Mouse (Mus musculus) forelimb bud, embryonic 11.5 days (tissue): Measurements from ENCODE around the gene Lrriq4.

Experiments
- DNase-seq: peaks from one replicate; pipeline ENCODE4 v3.0.0-alpha.2; 2012; ENCODE audit warnings: low read depth, low spot score

Gene Lrriq4

GRCm38 (mm10) chr3:30644207-30644606 lies at the start of gene Lrriq4:
Lrriq4 (plus strand) TSS chr3:30644507.
- DNase-seq: no peak

GRCm38 (mm10) chr3:30595111-30595832 lies 49.0 kb upstream of the Lrriq4 start:
- DNase-seq: peak; percentile 47

- DNase-seq: no peak
These were observed 47.0 kb upstream of the Lrriq4 start for GRCm38 (mm10) chr3:30597271-30597670.

GRCm38 (mm10) chr3:30599711-30600545 lies 44.4 kb upstream of the Lrriq4 start, which contains the start of gene Actrt3:
Actrt3 (minus strand) TSS chr3:30599939.
- peak; percentile 25 for DNase-seq

- DNase-seq: no peak
These were observed 43.6 kb upstream of the Lrriq4 start for GRCm38 (mm10) chr3:30600717-30601116.

GRCm38 (mm10) chr3:30601175-30601574 lies 43.1 kb upstream of the Lrriq4 start:
- DNase-seq: peak; percentile 91

- DNase-seq: no peak
These were observed 42.7 kb upstream of the Lrriq4 start for GRCm38 (mm10) chr3:30601610-30602064.

- DNase-seq: peak; percentile 98
These were observed 42.1 kb upstream of the Lrriq4 start, which contains the start of gene Mynn for GRCm38 (mm10) chr3:30602065-30602739. Mynn (plus strand) TSS chr3:30602065.

- DNase-seq: peak; percentile 57
These were observed 41.6 kb upstream of the Lrriq4 start for GRCm38 (mm10) chr3:30602740-30603098.

GRCm38 (mm10) chr3:30603256-30603655 lies 41.1 kb upstream of the Lrriq4 start:
- DNase-seq: no peak

GRCm38 (mm10) chr3:30608999-30609398 lies 35.3 kb upstream of the Lrriq4 start:
- no peak for DNase-seq

GRCm38 (mm10) chr3:30610930-30611329 lies 33.4 kb upstream of the Lrriq4 start:
- no peak for DNase-seq

GRCm38 (mm10) chr3:30620132-30620531 lies 24.2 kb upstream of the Lrriq4 start:
- no peak for DNase-seq

- DNase-seq: no peak
These were observed 10.6 kb upstream of the Lrriq4 start for GRCm38 (mm10) chr3:30633681-30634080.

- no peak for DNase-seq
These were observed 8.7 kb upstream of the Lrriq4 start for GRCm38 (mm10) chr3:30635629-30636028.

- DNase-seq: no peak
These were observed 2.5 kb downstream of the Lrriq4 start for GRCm38 (mm10) chr3:30646761-30647160.

- DNase-seq: peak; percentile 72
These were observed 3.3 kb downstream of the Lrriq4 start, which contains the start of gene Lrrc34 for GRCm38 (mm10) chr3:30647440-30648090. Lrrc34 (minus strand) TSS chr3:30647869.

GRCm38 (mm10) chr3:30648466-30648865 lies 4.2 kb downstream of the Lrriq4 start:
- DNase-seq: no peak

- peak; percentile 20 for DNase-seq
These were observed 5.9 kb downstream of the Lrriq4 start for GRCm38 (mm10) chr3:30650062-30650841.

- no peak for DNase-seq
These were observed 11.6 kb downstream of the Lrriq4 start for GRCm38 (mm10) chr3:30655937-30656336.

- DNase-seq: no peak
These were observed 14.2 kb downstream of the Lrriq4 start for GRCm38 (mm10) chr3:30658486-30658885.
